Mouse (Mus musculus) MEL (cell line): Measurements from ENCODE around the gene Aes. TPM values are rescaled to one million over a fixed set of nuclear protein-coding genes. Genes with fewer than 3 reads are reported as not detected.
A peak's percentile ranks its signal among the peaks of the same experiment; 100 is the strongest.

Experiments
- DNase-seq: peaks from one replicate; pipeline ENCODE4 v3.0.0; 2011; ENCODE audit warnings: low read depth, low spot score
- H3K27ac ChIP-seq: 2 replicates; pipeline ENCODE4 v1.5.1; 2012; ENCODE audit warnings: low read depth, mild to moderate bottlenecking, control low read depth, low read length, moderate library complexity; ENCODE audit not compliant: control insufficient read depth
- H3K27me3 ChIP-seq, 2 experiments: fragments of 150-350 bp in 1 of 2; sonication (generic) in 1 of 2; 2 replicates each; pipeline ENCODE4 v1.6.1; 2012; ENCODE audit warnings: low read length in 2 of 2, mild to moderate bottlenecking in 2 of 2, improper control_type of control experiment in 1 of 2, moderate library complexity in 1 of 2; ENCODE audit not compliant: insufficient read depth in 2 of 2, control insufficient read depth in 1 of 2
- H3K36me3 ChIP-seq, 2 experiments: 2 replicates each; pipeline ENCODE4 v1.6.1; 2012 to 2014; ENCODE audit warnings: low read length in 2 of 2, improper control_type of control experiment in 1 of 2, inconsistent platforms in 1 of 2, mild to moderate bottlenecking in 1 of 2; ENCODE audit not compliant: insufficient read depth in 2 of 2, control insufficient read depth in 1 of 2
- H3K4me1 ChIP-seq, 2 experiments: fragments of 150-350 bp in 1 of 2; sonication (generic) in 1 of 2; 2 replicates each; pipeline ENCODE4 v1.6.1; 2012; ENCODE audit warnings: low read length in 2 of 2, improper control_type of control experiment in 1 of 2, mild to moderate bottlenecking in 1 of 2; ENCODE audit not compliant: insufficient read depth in 2 of 2, control insufficient read depth in 1 of 2
- H3K4me3 ChIP-seq, 2 experiments: fragments of 150-350 bp in 1 of 2; sonication (generic) in 1 of 2; 2 replicates each; pipeline ENCODE4 v1.5.1; 2012; ENCODE audit warnings: low read depth in 2 of 2, low read length in 2 of 2, mild to moderate bottlenecking in 2 of 2, moderate library complexity in 2 of 2, control low read depth in 1 of 2, improper control_type of control experiment in 1 of 2; ENCODE audit not compliant: control insufficient read depth in 1 of 2, insufficient read depth in 1 of 2
- H3K79me2 ChIP-seq: 2 replicates; pipeline ENCODE4 v1.6.1; 2012; ENCODE audit warnings: mild to moderate bottlenecking, low read length, moderate library complexity; ENCODE audit not compliant: control insufficient read depth, poor library complexity, insufficient read depth
- H3K9ac ChIP-seq: 2 replicates; pipeline ENCODE4 v1.6.1; 2012; ENCODE audit warnings: low read depth, mild to moderate bottlenecking, control low read depth, low read length, moderate library complexity; ENCODE audit not compliant: control insufficient read depth, poor library complexity, severe bottlenecking
- H3K9me3 ChIP-seq: fragments of 150-350 bp; sonication (generic); replicated peaks from 2 replicates; pipeline ENCODE4 v1.6.1; 2012; ENCODE audit warnings: mild to moderate bottlenecking, low read length, improper control_type of control experiment, moderate library complexity; ENCODE audit not compliant: insufficient read depth
- CHD2 ChIP-seq: IDR thresholded peaks from 2 replicates; pipeline ENCODE4 v1.6.1; 2011; ENCODE audit warnings: low read length, improper control_type of control experiment
- CTCF ChIP-seq, 3 experiments: IDR thresholded peaks in 2 of 3; conservative IDR thresholded peaks in 1 of 3; 2 replicates each; pipeline ENCODE4 v1.5.1; 2011 to 2012; ENCODE audit warnings: low read length in 3 of 3, low read depth in 2 of 3, mild to moderate bottlenecking in 2 of 3, improper control_type of control experiment in 1 of 3, inconsistent platforms in 1 of 3, mixed read lengths in 1 of 3, moderate library complexity in 1 of 3; ENCODE audit not compliant: control insufficient read depth in 1 of 3, insufficient read depth in 1 of 3, poor library complexity in 1 of 3, severe bottlenecking in 1 of 3
- E2F4 ChIP-seq: IDR thresholded peaks from 2 replicates; pipeline ENCODE4 v1.6.1; 2011; ENCODE audit warnings: low read depth, low read length, improper control_type of control experiment, borderline replicate concordance
- ELF1 ChIP-seq: IDR thresholded peaks from 2 replicates; pipeline ENCODE4 v1.6.1; 2014; ENCODE audit warnings: low read depth, mild to moderate bottlenecking, inconsistent platforms, low read length, improper control_type of control experiment, moderate library complexity
- ETS1 ChIP-seq: IDR thresholded peaks from 2 replicates; pipeline ENCODE4 v1.6.1; 2012; ENCODE audit warnings: low read depth, mild to moderate bottlenecking, inconsistent platforms, low read length, improper control_type of control experiment, moderate library complexity
- GABPA ChIP-seq: IDR thresholded peaks from 2 replicates; pipeline ENCODE4 v1.6.1; 2012; ENCODE audit warnings: low read depth, mild to moderate bottlenecking, inconsistent platforms, low read length, improper control_type of control experiment, moderate library complexity
- GATA1 ChIP-seq: IDR thresholded peaks from 2 replicates; pipeline ENCODE4 v1.6.1; 2011; ENCODE audit warnings: low read depth, low read length, improper control_type of control experiment
- MAFK ChIP-seq: IDR thresholded peaks from 2 replicates; pipeline ENCODE4 v1.6.1; 2011; ENCODE audit warnings: low read depth, mild to moderate bottlenecking, low read length, improper control_type of control experiment, borderline replicate concordance
- MAX ChIP-seq: IDR thresholded peaks from 2 replicates; pipeline ENCODE4 v1.6.1; 2011; ENCODE audit warnings: low read length, improper control_type of control experiment
- MAZ ChIP-seq: IDR thresholded peaks from 2 replicates; pipeline ENCODE4 v1.6.1; 2012; ENCODE audit warnings: low read depth, mild to moderate bottlenecking, inconsistent platforms, low read length, improper control_type of control experiment
- MEF2A ChIP-seq: IDR thresholded peaks from 2 replicates; pipeline ENCODE4 v1.6.1; 2014; ENCODE audit warnings: low read depth, mild to moderate bottlenecking, inconsistent platforms, low read length, improper control_type of control experiment; ENCODE audit not compliant: poor library complexity, insufficient replicate concordance, severe bottlenecking; ENCODE audit errors: extremely low read depth
- MYB ChIP-seq: IDR thresholded peaks from 2 replicates; pipeline ENCODE4 v1.6.1; 2011; ENCODE audit warnings: mild to moderate bottlenecking, low read depth, low read length, improper control_type of control experiment
- MYC ChIP-seq: IDR thresholded peaks from 2 replicates; pipeline ENCODE4 v1.6.1; 2011; ENCODE audit warnings: low read depth, mild to moderate bottlenecking, low read length, improper control_type of control experiment, moderate library complexity
- NELFE ChIP-seq: IDR thresholded peaks from 2 replicates; pipeline ENCODE4 v1.6.1; 2011; ENCODE audit warnings: low read depth, low read length, improper control_type of control experiment
- POLR2A ChIP-seq, 2 experiments: IDR thresholded peaks; 2 replicates each; pipeline ENCODE4 v1.6.1; 2011 to 2012; ENCODE audit warnings: low read length in 2 of 2, mild to moderate bottlenecking in 2 of 2, control low read depth in 1 of 2, improper control_type of control experiment in 1 of 2, low read depth in 1 of 2, moderate library complexity in 1 of 2; ENCODE audit not compliant: control insufficient read depth in 1 of 2, insufficient read depth in 1 of 2, poor library complexity in 1 of 2
- POLR2AphosphoS2 ChIP-seq: IDR thresholded peaks from 2 replicates; pipeline ENCODE4 v1.6.1; 2011; ENCODE audit warnings: low read length, improper control_type of control experiment
- POLR2AphosphoS5 ChIP-seq: IDR thresholded peaks from 2 replicates; pipeline ENCODE4 v1.6.1; 2012; ENCODE audit warnings: low read depth, borderline replicate concordance, mild to moderate bottlenecking, inconsistent platforms, low read length, moderate library complexity, mixed read lengths
- RAD21 ChIP-seq: IDR thresholded peaks from 2 replicates; pipeline ENCODE4 v1.6.1; 2011; ENCODE audit warnings: mild to moderate bottlenecking, low read depth, low read length, improper control_type of control experiment
- SIN3A ChIP-seq: IDR thresholded peaks from 2 replicates; pipeline ENCODE4 v1.6.1; 2012; ENCODE audit warnings: low read length, improper control_type of control experiment, inconsistent platforms
- TAL1 ChIP-seq: IDR thresholded peaks from 2 replicates; pipeline ENCODE4 v1.6.1; 2012; ENCODE audit warnings: mild to moderate bottlenecking, inconsistent platforms, low read length, moderate library complexity, mixed read lengths
- UBTF ChIP-seq: IDR thresholded peaks from 2 replicates; pipeline ENCODE4 v1.6.1; 2012; ENCODE audit warnings: low read depth, mild to moderate bottlenecking, inconsistent platforms, low read length, improper control_type of control experiment, moderate library complexity, borderline replicate concordance; ENCODE audit not compliant: insufficient read depth
- USF1 ChIP-seq: IDR thresholded peaks from 2 replicates; pipeline ENCODE4 v1.6.1; 2014; ENCODE audit warnings: low read depth, mild to moderate bottlenecking, inconsistent platforms, low read length, improper control_type of control experiment, moderate library complexity
- polyA plus RNA-seq, 2 experiments: library from polyadenylated mRNA; stranded (reverse) in 1 of 2; unstranded in 1 of 2; fragments of >175 nt in 1 of 2; fragments of >200 nt in 1 of 2; gene quantifications; 2 replicates each; pipeline versions ENCODE4 v1.2.1 to v1.2.4; 2012; ENCODE audit warnings: low replicate concordance in 2 of 2, low read depth in 1 of 2; ENCODE audit not compliant: insufficient read length in 2 of 2, insufficient read depth in 1 of 2, missing spikeins in 1 of 2
- total RNA-seq: library from RNA; depleted of rRNA; stranded (reverse); fragments of 300-350 nt; gene quantifications from 2 replicates; pipeline ENCODE4 v1.2.3, GENCODE M21; 2012

Aes gene
- total and polyA plus RNA-seq, 3 experiments: 197 to 355 TPM; not detected in 1

GRCm38 (mm10) chr10:81546332-81546731 lies 13.0 kb upstream of the Aes start (continued):
- TF ChIP-seq RAD21 (no peak), MAFK (no peak), CTCF (IDR thresholded peaks at IDR 0.05 in 2 of 3, conservative IDR thresholded peaks at IDR 0.05 in 1 of 3; ENCODE audit: control insufficient read depth in 1 of 3, insufficient read depth in 1 of 3, low read depth in 2 of 3, low read length in 3 of 3, poor library complexity in 1 of 3, severe bottlenecking in 1 of 3) (no peak), POLR2AphosphoS5 (no peak), ELF1 (no peak), E2F4 (no peak), NELFE (peak; percentile 55), POLR2AphosphoS2 (peak; percentile 63; the same call in 1 of the 2 replicates), GATA1 (peak; percentile 90), SIN3A (peak; percentile 46; the same call in 1 of the 2 replicates), ETS1 (peak; percentile 54; the same call in 1 of the 2 replicates)

DNA sequence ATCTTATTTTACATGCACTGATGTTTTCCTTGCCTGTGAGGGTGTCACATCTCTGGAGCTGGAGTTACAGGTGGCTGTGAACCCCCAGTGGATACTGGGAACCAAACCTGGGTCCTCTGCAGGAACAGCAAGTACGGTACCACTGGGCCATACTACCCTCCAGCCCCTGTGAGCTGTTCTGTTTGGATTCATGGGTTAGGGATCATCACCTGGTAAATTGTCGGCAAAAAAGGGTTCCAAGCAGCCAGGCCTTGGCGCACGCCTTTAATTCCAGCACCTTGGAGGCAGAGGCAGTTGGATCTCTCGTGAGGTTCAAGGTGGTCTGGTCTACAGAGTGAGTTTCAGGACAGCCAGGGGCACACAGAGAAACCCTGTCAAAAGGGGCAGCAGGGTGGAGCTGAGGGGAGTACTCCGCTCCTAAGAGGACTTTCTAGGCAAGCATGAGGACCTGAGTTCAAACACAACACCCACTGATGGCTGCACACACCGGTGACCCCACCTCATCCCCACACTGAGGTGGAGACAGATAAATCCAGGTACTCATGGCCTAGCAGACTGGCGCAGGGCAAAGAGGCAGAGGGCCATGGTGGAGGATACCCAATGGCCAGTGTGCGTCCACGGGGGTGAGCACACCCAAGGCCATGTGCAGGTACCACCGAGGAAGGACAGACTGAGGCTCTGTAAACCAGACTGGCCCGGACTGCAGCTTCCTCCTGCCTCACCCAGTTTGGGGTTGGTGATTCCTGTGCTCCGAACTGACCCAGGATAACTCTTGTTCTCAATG lies 12.3 kb upstream of the Aes start:
- Histone ChIP-seq H3K4me1 (peaks cover 14 to 30% of the 10 kb centered on the region in 2 experiments), H3K79me2 (peaks cover 29% of the 10 kb centered on the region), H3K4me3 (no peak overlapping the region), H3K36me3 (peaks cover 0 to 13% of the 10 kb centered on the region in 2 experiments; a peak in 2 of 4 replicates), H3K9me3 (no peaks in the 10 kb centered on the region), H3K27me3 (no peaks in the 10 kb centered on the region), H3K27ac (peak overlapping the region; percentile 52), H3K9ac (peak overlapping the region; percentile 10; the same call in 1 of the 2 replicates)
- TF ChIP-seq ELF1 (no peak), MYB (no peak), E2F4 (no peak), GABPA (no peak), MAX (no peak), UBTF (no peak), POLR2AphosphoS2 (no peak)
- no peak for DNase-seq

- Histone ChIP-seq H3K27ac (no peak overlapping the region), H3K36me3 (peaks cover 0 to 11% of the 10 kb centered on the region in 2 experiments; a peak in 2 of 4 replicates), H3K4me1 (peaks cover 12 to 24% of the 10 kb centered on the region in 2 experiments), H3K27me3 (no peaks in the 10 kb centered on the region), H3K79me2 (peaks cover 10% of the 10 kb centered on the region), H3K4me3 (no peak overlapping the region), H3K9ac (no peak overlapping the region), H3K9me3 (no peaks in the 10 kb centered on the region)
- DNase-seq: no peak
- TF ChIP-seq TAL1 (no peak), SIN3A (no peak), CHD2 (no peak), MAZ (no peak), MYC (no peak), USF1 (no peak), MEF2A (no peak), POLR2A (IDR thresholded peaks at IDR 0.05; ENCODE audit: control insufficient read depth in 1 of 2, insufficient read depth in 1 of 2, low read depth in 1 of 2, low read length in 2 of 2, poor library complexity in 1 of 2) (no peak)
These were observed 10.3 kb upstream of the Aes start for GRCm38 (mm10) chr10:81548944-81549343.
